Comparison of ENCODE assay signal across 9 mouse cellular contexts in genomic region chr17:56472121-56472520, GRCm38 (mm10). TPM values are rescaled to one million over a fixed set of nuclear protein-coding genes. Genes with fewer than 3 reads are reported as not detected.
DNase-seq lines count a peak whose midpoint lies in the region; ATAC-seq and TF ChIP-seq lines count a peak whose summit lies in the region.
"Had no signal": no experiment of that assay in that cellular context is flagged by ENCODE, and none has a peak within 500 bp of the region (broad histone marks: within the 10 kb centered on the region; RNA-seq: fewer than 3 reads in every experiment).

No protein-coding gene starts in this region.

- DNase-seq in heart, embryonic 10.5 days (ENCODE audit: low spot score) = no peak
- DNase-seq in heart, postnatal 25 days (ENCODE audit: low spot score) = no peak
- peak; percentile 56 for DNase-seq in G1E (ENCODE audit: low spot score)
- no peak for DNase-seq in forebrain, postnatal 0 days
- DNase-seq in midbrain, embryonic 10.5 days (ENCODE audit: low spot score) = no peak
- no peak for DNase-seq in urinary bladder, postnatal 36 days (ENCODE audit: low spot score in 2 of 2)
- no peak for DNase-seq in embryo, embryonic 10.5 days (ENCODE audit: low spot score)
- no peak for DNase-seq in heart, adult 8-10 months (ENCODE audit: low spot score)

- peak overlapping the region; percentile 70; the same call in 1 of the 2 replicates for H3K4me3 ChIP-seq in heart, embryonic 10.5 days
- peak overlapping the region; percentile 71; the same call in 1 of the 2 replicates for H3K4me3 ChIP-seq in G1E (ENCODE audit: low read depth, low read length)
- H3K4me3 ChIP-seq in forebrain, postnatal 0 days (ENCODE audit: low read depth, low read length) = peak overlapping the region; percentile 95
- peak overlapping the region; percentile 81 for H3K4me3 ChIP-seq in midbrain, embryonic 10.5 days

- ATAC-seq in G1E (ENCODE audit: extremely low read depth, insufficient number of reproducible peaks, low FRiP score, poor library complexity, severe bottlenecking) = no peak
- no peak for ATAC-seq in forebrain, postnatal 0 days

- 0 out of 2 replicates have a peak, but pooled peaks cover 6% of the 10 kb centered on the region for H3K36me3 ChIP-seq in heart, embryonic 10.5 days
- H3K36me3 ChIP-seq in G1E (replicated peaks) = no peaks in the 10 kb centered on the region
- H3K36me3 ChIP-seq in forebrain, postnatal 0 days (ENCODE audit: insufficient read depth) = no peaks in the 10 kb centered on the region
- H3K36me3 ChIP-seq in midbrain, embryonic 10.5 days = peaks cover 19% of the 10 kb centered on the region

- intact Hi-C loops in heart, postnatal 25 days (cut with DNase I) = no loop called here

- H3K27me3 ChIP-seq in heart, embryonic 10.5 days (ENCODE audit: insufficient read depth, poor library complexity, severe bottlenecking) = peaks cover 53% of the 10 kb centered on the region
- peaks cover 88% of the 10 kb centered on the region for H3K27me3 ChIP-seq in G1E (ENCODE audit: insufficient read depth, low read length)
- no peaks in the 10 kb centered on the region for H3K27me3 ChIP-seq in forebrain, postnatal 0 days (ENCODE audit: insufficient read depth, low read length)
- peaks cover 64% of the 10 kb centered on the region for H3K27me3 ChIP-seq in midbrain, embryonic 10.5 days (ENCODE audit: low read depth, poor library complexity, severe bottlenecking)

- H3K9ac ChIP-seq in forebrain, postnatal 0 days = peak overlapping the region; percentile 99

- peaks cover 84% of the 10 kb centered on the region for H3K4me1 ChIP-seq in heart, embryonic 10.5 days
- H3K4me1 ChIP-seq in G1E (ENCODE audit: insufficient read depth, low read depth, low read length) = peaks cover 76% of the 10 kb centered on the region
- H3K4me1 ChIP-seq in forebrain, postnatal 0 days (ENCODE audit: insufficient read depth) = peaks cover 33% of the 10 kb centered on the region
- peaks cover 87% of the 10 kb centered on the region for H3K4me1 ChIP-seq in midbrain, embryonic 10.5 days

- TF ChIP-seq CTCF in G1E (IDR thresholded peaks at IDR 0.05; ENCODE audit: low read depth, low read length) = no peak
- TF ChIP-seq CTCF in forebrain, postnatal 0 days (IDR thresholded peaks at IDR 0.05; ENCODE audit: low read depth) = no peak

- peak overlapping the region; percentile 97 for H3K4me2 ChIP-seq in forebrain, postnatal 0 days (ENCODE audit: low read depth)

- H3K9me3 ChIP-seq in heart, embryonic 10.5 days = no peaks in the 10 kb centered on the region; the same call in 1 of the 2 replicates
- peaks cover 38% of the 10 kb centered on the region for H3K9me3 ChIP-seq in G1E (replicated peaks)
- no peaks in the 10 kb centered on the region for H3K9me3 ChIP-seq in forebrain, postnatal 0 days (ENCODE audit: low read length)
- peaks cover 10% of the 10 kb centered on the region; the same call in 1 of the 2 replicates for H3K9me3 ChIP-seq in midbrain, embryonic 10.5 days (replicated peaks)

- whole genome bisulfite sequencing in heart, embryonic 10.5 days = 6% methylated on average over 16 of the region's 16 CpGs
- 12% methylated on average over 16 of the region's 16 CpGs for WGBS in forebrain, postnatal 0 days
- WGBS in midbrain, embryonic 10.5 days = 6% methylated on average over 16 of the region's 16 CpGs

- no peak overlapping the region for H3K27ac ChIP-seq in heart, embryonic 10.5 days
- H3K27ac ChIP-seq in forebrain, postnatal 0 days (ENCODE audit: low read depth, low read length) = peak overlapping the region; percentile 100
- peak overlapping the region; percentile 59; the same call in 1 of the 2 replicates for H3K27ac ChIP-seq in midbrain, embryonic 10.5 days (replicated peaks)

RNA-seq across cellular contexts. Expression of gene Ptprs, which starts 4.2 kb away (rescaled TPM):
- polyA plus RNA-seq in heart, embryonic 10.5 days (2016; fragmentation: Nextera tagmentation; extraction: Ambion mirVana) = 50.4 and 73.5 TPM in 2 replicates
- 10 to 100 TPM; 42.2 to 52.2 TPM for total RNA-seq in heart, postnatal 25 days (2021)
- total RNA-seq in G1E (2014; fragmentation: Nextera tagmentation) (70.5 and 77.2 TPM in 2 replicates), G1E (2017) (16.4 and 16.7 TPM in 2 replicates)
- 83.6 and 90.8 TPM in 2 replicates for polyA plus RNA-seq in G1E (2012)
- total RNA-seq in forebrain, postnatal 0 days (2014; rRNA removed) = 568 and 711 TPM in 2 replicates
- polyA plus RNA-seq in forebrain, postnatal 0 days (2015; fragmentation: Nextera tagmentation; extraction: Ambion mirVana) = 196 and 250 TPM in 2 replicates
- polyA plus RNA-seq in midbrain, embryonic 10.5 days (2016; fragmentation: Nextera tagmentation; extraction: Ambion mirVana) = 89.7 and 131 TPM in 2 replicates
- total RNA-seq in heart, adult 8-10 months (2022) = 10 to 100 TPM; 54.3 to 66.4 (median 60.0) TPM

RNA-seq across cellular contexts. Expression of gene Znrf4, which starts 40.1 kb away (rescaled TPM):
- not detected in 2 replicates for polyA plus RNA-seq in heart, embryonic 10.5 days (2016; fragmentation: Nextera tagmentation; extraction: Ambion mirVana)
- total RNA-seq in heart, postnatal 25 days (2021) = not detected
- total RNA-seq in G1E (2014; fragmentation: Nextera tagmentation) = not detected in 2 replicates
- 0.17 TPM in 1 of 2 replicates, not detected in the other for total RNA-seq in G1E (2017)
- not detected in 2 replicates for polyA plus RNA-seq in G1E (2012)
- not detected in 2 replicates for total RNA-seq in forebrain, postnatal 0 days (2014; rRNA removed)
- 0.13 and 0.16 TPM in 2 replicates for polyA plus RNA-seq in forebrain, postnatal 0 days (2015; fragmentation: Nextera tagmentation; extraction: Ambion mirVana)
- not detected in 2 replicates for polyA plus RNA-seq in midbrain, embryonic 10.5 days (2016; fragmentation: Nextera tagmentation; extraction: Ambion mirVana)
- not detected for total RNA-seq in heart, adult 8-10 months (2022)
- polyA plus RNA-seq: liver, embryonic 16.5 days had no signal
